In the genomic region with DNA sequence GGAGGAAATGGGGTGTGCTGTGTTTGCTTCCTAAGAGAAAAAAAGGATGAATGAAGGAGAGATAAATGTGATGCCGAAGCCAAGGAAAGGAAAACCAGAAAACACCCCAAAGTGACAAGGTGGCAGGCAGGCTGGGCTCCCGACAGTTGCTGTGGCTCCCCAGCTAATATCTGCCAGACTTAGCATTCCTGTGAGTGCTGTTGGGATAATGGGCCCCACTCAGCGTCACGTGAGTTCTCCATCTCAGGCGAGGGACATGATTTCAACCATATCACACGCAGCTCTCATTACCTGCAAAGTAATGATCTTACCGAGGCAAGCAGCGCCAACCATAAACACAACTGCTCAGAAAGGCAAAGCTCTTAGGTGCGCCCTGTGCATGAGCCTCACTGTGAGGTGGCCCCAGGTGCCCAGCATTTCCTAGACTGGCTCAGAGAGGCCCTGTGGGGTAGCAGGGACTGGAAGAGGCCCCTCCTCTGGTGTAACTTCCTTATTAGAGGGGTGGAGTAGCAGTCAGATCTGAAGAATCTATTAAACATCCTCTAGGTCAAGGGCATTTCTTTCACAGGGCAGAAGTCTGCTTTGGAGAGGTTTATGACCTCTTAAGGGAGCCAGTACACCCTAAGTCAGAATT, we compare ENCODE assay signal across 11 mouse cellular contexts. TPM values are rescaled to one million over a fixed set of nuclear protein-coding genes. Genes with fewer than 3 reads are reported as not detected.
A peak's percentile ranks its signal among the peaks of the same experiment; 100 is the strongest.
DNase-seq lines count a peak whose midpoint lies in the region; ATAC-seq lines count a peak whose summit lies in the region.
"Had no signal": no experiment of that assay in that cellular context is flagged by ENCODE, and none has a peak within 500 bp of the region (broad histone marks: within the 10 kb centered on the region; RNA-seq: fewer than 3 reads in every experiment).

No protein-coding gene starts in this region.

- H3K4me2 ChIP-seq in heart, embryonic 12.5 days, result peak overlapping the region; percentile 27
- H3K4me2 ChIP-seq in forebrain, embryonic 13.5 days, result 0 out of 2 replicates have a peak overlapping the region, but pooled peaks have one; percentile 6
- H3K4me2 ChIP-seq in limb, embryonic 11.5 days (ENCODE audit: low read depth, severe bottlenecking), result 0 out of 2 replicates have a peak overlapping the region, but pooled peaks have one; percentile 4

- ATAC-seq in heart, embryonic 12.5 days (ENCODE audit: insufficient number of reproducible peaks, low FRiP score), result no peak
- ATAC-seq in forebrain, embryonic 13.5 days, result peak; percentile 60
- ATAC-seq in limb, embryonic 11.5 days (ENCODE audit: insufficient number of reproducible peaks, low FRiP score, low TSS enrichment, low read depth), result no peak
- ATAC-seq in cerebellum, adult (ENCODE audit: insufficient number of reproducible peaks, low FRiP score, low TSS enrichment), result no peak
- ATAC-seq: activated CD4-positive, CD25-positive, alpha-beta regulatory T cell, adult 4 months had no signal

- intact Hi-C loops in heart, postnatal 10 days (cut with DNase I), result no loop called here

- H3K36me3 ChIP-seq in heart, embryonic 12.5 days, result peaks cover 10% of the 10 kb centered on the region; the same call in 1 of the 2 replicates
- peaks cover 17% of the 10 kb centered on the region for H3K36me3 ChIP-seq in forebrain, embryonic 13.5 days (ENCODE audit: poor library complexity, severe bottlenecking)
- H3K36me3 ChIP-seq in limb, embryonic 11.5 days (ENCODE audit: control insufficient read depth, insufficient read depth, low read length), result no peaks in the 10 kb centered on the region; the same call in 1 of the 2 replicates

- H3K27me3 ChIP-seq in heart, embryonic 12.5 days (replicated peaks), result no peaks in the 10 kb centered on the region
- no peaks in the 10 kb centered on the region for H3K27me3 ChIP-seq in forebrain, embryonic 13.5 days
- H3K27me3 ChIP-seq in limb, embryonic 11.5 days (ENCODE audit: control insufficient read depth, insufficient read depth, low read length), result no peaks in the 10 kb centered on the region

- H3K27ac ChIP-seq in heart, embryonic 12.5 days (ENCODE audit: poor library complexity, severe bottlenecking), result 0 out of 2 replicates have a peak overlapping the region, but pooled peaks have one; percentile 22
- no peak overlapping the region; the same call in 1 of the 2 replicates for H3K27ac ChIP-seq in forebrain, embryonic 13.5 days
- peak overlapping the region; percentile 38; the same call in 1 of the 2 replicates for H3K27ac ChIP-seq in limb, embryonic 11.5 days (replicated peaks; ENCODE audit: low read depth, low read length)
- H3K27ac ChIP-seq: macrophage had no signal

- no peak for DNase-seq in heart, postnatal 10 days
- peak; percentile 34 to 43 for DNase-seq in B cell, adult 2 months
- DNase-seq in limb, embryonic 11.5 days (ENCODE audit: low spot score), result peak; percentile 42
- no peak for DNase-seq in spleen, postnatal 36 days (ENCODE audit: low spot score in 2 of 2)
- no peak for DNase-seq in layer of hippocampus, postnatal 10 days (ENCODE audit: low spot score in 2 of 2)
- DNase-seq: cerebellum, adult 9-11 months had no signal

- 25% methylated on average over 9 of the region's 9 CpGs for WGBS in heart, embryonic 12.5 days
- 30% methylated on average over 9 of the region's 9 CpGs for WGBS in forebrain, embryonic 13.5 days
- WGBS in limb, embryonic 11.5 days, result 19% methylated on average over 9 of the region's 9 CpGs

- no peak overlapping the region for H3K4me3 ChIP-seq in heart, embryonic 12.5 days
- no peak overlapping the region for H3K4me3 ChIP-seq in forebrain, embryonic 13.5 days
- no peak overlapping the region for H3K4me3 ChIP-seq in limb, embryonic 11.5 days (ENCODE audit: low read depth, low read length)

- peaks cover 5% of the 10 kb centered on the region; the same call in 1 of the 2 replicates for H3K9me3 ChIP-seq in heart, embryonic 12.5 days (replicated peaks)
- H3K9me3 ChIP-seq in forebrain, embryonic 13.5 days (replicated peaks), result peaks cover 10% of the 10 kb centered on the region
- peaks cover 3% of the 10 kb centered on the region; the same call in 1 of the 2 replicates for H3K9me3 ChIP-seq in limb, embryonic 11.5 days (ENCODE audit: control insufficient read depth, low read length)

- H3K4me1 ChIP-seq in heart, embryonic 12.5 days (replicated peaks), result peaks cover 31% of the 10 kb centered on the region
- H3K4me1 ChIP-seq in forebrain, embryonic 13.5 days, result peaks cover 32% of the 10 kb centered on the region
- H3K4me1 ChIP-seq in limb, embryonic 11.5 days (ENCODE audit: control insufficient read depth, insufficient read depth, low read length), result peaks cover 27% of the 10 kb centered on the region

- no peak overlapping the region for H3K9ac ChIP-seq in heart, embryonic 12.5 days
- peak overlapping the region; percentile 34; the same call in 1 of the 2 replicates for H3K9ac ChIP-seq in forebrain, embryonic 13.5 days
- H3K9ac ChIP-seq in limb, embryonic 11.5 days (ENCODE audit: low read length), result no peak overlapping the region

RNA-seq across cellular contexts. Expression of gene Bcl9, which starts 41.9 kb away (rescaled TPM):
- 38.6 and 40.7 TPM in 2 replicates for polyA plus RNA-seq in heart, embryonic 12.5 days (2016; fragmentation: Nextera tagmentation; extraction: Ambion mirVana)
- 10 to 100 TPM; 26.0 to 26.8 TPM for total RNA-seq in heart, postnatal 10 days (2021)
- 101 and 105 TPM in 2 replicates for polyA plus RNA-seq in forebrain, embryonic 13.5 days (2015; fragmentation: Nextera tagmentation; extraction: Ambion mirVana)
- 76.8 and 86.9 TPM in 2 replicates for polyA plus RNA-seq in limb, embryonic 11.5 days (2014; fragmentation: Nextera tagmentation; extraction: Ambion mirVana)
- 10 to 100 TPM; 70.9 to 73.6 TPM for total RNA-seq in layer of hippocampus, postnatal 10 days (2021)

Comparison
In these comparisons a context has a peak if more than half of its experiments do, and no peak if none do; other contexts are left out.
1. DNase-seq: peak in B cell, adult 2 months (2 of 2) and limb, embryonic 11.5 days (single experiment); none in heart, postnatal 10 days (0 of 2), spleen, postnatal 36 days (0 of 2) and layer of hippocampus, postnatal 10 days (0 of 2).
2. Peak in every context shown above with its lines, with median percentiles within 50 percentile points of each other: H3K4me2 ChIP-seq.